Mouse (Mus musculus): ENCODE measurements at regions not wholly inside any gene's neighbourhood (a gene's known extent, or its start where the extent isn't known, plus 50 kb on each side); places are given as distances from the start of the nearest gene placed in this dataset.

DNA sequence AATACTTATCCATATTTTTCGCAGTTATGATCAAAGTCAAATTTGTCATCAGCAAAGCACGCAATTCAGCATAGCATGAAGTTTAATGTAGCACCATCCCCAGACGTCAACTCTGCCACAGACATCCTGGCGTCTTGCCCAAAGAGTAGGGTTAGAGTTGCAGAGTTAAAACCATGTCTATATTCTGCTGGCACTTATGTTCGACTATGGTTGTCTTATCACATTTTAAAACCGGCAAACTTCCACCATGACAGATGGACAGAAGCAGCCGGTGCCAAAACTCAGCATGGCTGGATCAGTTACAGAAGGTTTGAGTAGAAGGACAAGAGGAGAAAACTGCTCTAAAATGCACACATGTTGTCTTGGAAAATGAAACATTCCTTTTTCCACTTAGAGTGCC lies 1383.6 kb upstream of the Slc39a10 start:
- H3K4me1 ChIP-seq, result no peaks in the 10 kb centered on the region
- H3K4me2 ChIP-seq, result no peak overlapping the region
- H3K36me3 ChIP-seq (ENCODE audit: poor library complexity, severe bottlenecking), result no peaks in the 10 kb centered on the region
- no peaks in the 10 kb centered on the region for H3K27me3 ChIP-seq
- no peak overlapping the region for H3K27ac ChIP-seq
- WGBS, result 83% methylated on average over 7 of the region's 7 CpGs
- H3K4me3 ChIP-seq, result no peak overlapping the region
- no peaks in the 10 kb centered on the region for H3K9me3 ChIP-seq (replicated peaks)
- no peak overlapping the region for H3K9ac ChIP-seq
- peak; percentile 71; the same call in 1 of the 2 replicates for ATAC-seq

DNA sequence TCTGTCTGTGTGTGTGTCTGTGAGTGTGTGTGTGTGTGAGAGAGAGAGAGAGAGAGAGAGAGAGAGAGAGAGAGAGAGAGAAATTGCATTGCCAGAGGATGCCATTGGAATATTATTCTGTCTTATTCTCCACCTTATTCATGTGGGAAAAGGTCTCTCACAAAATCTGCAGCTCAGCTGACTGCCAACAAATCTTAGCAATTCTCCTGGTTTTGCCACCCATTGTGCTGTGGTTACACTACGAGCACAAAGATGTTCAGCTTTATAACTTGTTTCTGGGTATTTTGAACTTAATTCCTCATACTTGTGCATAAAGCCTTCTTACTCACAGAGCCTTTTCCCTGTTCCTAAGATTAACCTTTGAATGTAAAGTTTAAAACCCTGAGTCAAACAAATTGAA lies 1383.0 kb upstream of the Slc39a10 start:
- Histone ChIP-seq H3K36me3 (ENCODE audit: poor library complexity, severe bottlenecking) (no peaks in the 10 kb centered on the region), H3K27ac (no peak overlapping the region)
- WGBS, result 89% methylated on average over 1 of the region's 1 CpGs

More for the DNA sequence above, 1383.0 kb upstream of the Slc39a10 start:
- ATAC-seq, result no peak
- Histone ChIP-seq H3K9ac (no peak overlapping the region), H3K4me3 (no peak overlapping the region), H3K4me2 (no peak overlapping the region), H3K27me3 (no peaks in the 10 kb centered on the region), H3K4me1 (no peaks in the 10 kb centered on the region), H3K9me3 (replicated peaks) (no peaks in the 10 kb centered on the region)
